Mouse (Mus musculus) midbrain, embryonic 15.5 days (tissue): ENCODE measurements at regions not wholly inside any gene's neighbourhood (a gene's known extent, or its start where the extent isn't known, plus 50 kb on each side); places are given as distances from the start of the nearest gene placed in this dataset.

ENCODE experiments used
- ATAC-seq: fragments of 200-750 bp; cut with Nextera tagmentation; replicated peaks from 2 replicates; pipeline ENCODE4 v1.8.0; 2017; ENCODE audit warnings: moderate TSS enrichment
- H3K27ac ChIP-seq: fragments of 300-500 bp; sonication (generic); 2 replicates; pipeline ENCODE4 v1.5.1; 2015; ENCODE audit warnings: mild to moderate bottlenecking, inconsistent platforms
- H3K27me3 ChIP-seq: fragments of 300-500 bp; sonication (generic); replicated peaks from 2 replicates; pipeline ENCODE4 v1.6.1; 2015; ENCODE audit warnings: inconsistent platforms
- H3K36me3 ChIP-seq: fragments of 300-500 bp; sonication (generic); replicated peaks from 2 replicates; pipeline ENCODE4 v1.6.1; 2015; ENCODE audit warnings: inconsistent platforms
- H3K4me1 ChIP-seq: fragments of 300-500 bp; sonication (generic); 2 replicates; pipeline ENCODE4 v1.6.1; 2015; ENCODE audit warnings: inconsistent platforms
- H3K4me2 ChIP-seq: fragments of 300-500 bp; sonication (generic); 2 replicates; pipeline ENCODE4 v1.6.1; 2015; ENCODE audit warnings: inconsistent platforms, mild to moderate bottlenecking, moderate library complexity
- H3K4me3 ChIP-seq: fragments of 300-500 bp; sonication (generic); 2 replicates; pipeline ENCODE4 v1.5.1; 2015; ENCODE audit warnings: mild to moderate bottlenecking, inconsistent platforms
- H3K9ac ChIP-seq: fragments of 300-500 bp; sonication (generic); 2 replicates; pipeline ENCODE4 v1.6.1; 2015; ENCODE audit warnings: mild to moderate bottlenecking, inconsistent platforms
- H3K9me3 ChIP-seq: fragments of 300-500 bp; sonication (generic); 2 replicates; pipeline ENCODE4 v1.6.1; 2016; ENCODE audit warnings: inconsistent platforms
- WGBS: fragments of 180-500 bp; shearing (Covaris S2); methylation state at CpG from one replicate; pipeline ENCODE4 v1.1.7; 2015; ENCODE audit warnings: mixed read lengths; 5-methylcytosine and 5-hydroxymethylcytosine counted together

GRCm38 (mm10) chr14:76816666-76817065 lies 219.9 kb upstream of the Ccdc122 start:
- no peaks in the 10 kb centered on the region for H3K9me3 ChIP-seq
- H3K4me3 ChIP-seq: no peak overlapping the region
- H3K4me2 ChIP-seq: no peak overlapping the region
- H3K27ac ChIP-seq: no peak overlapping the region
- H3K4me1 ChIP-seq: peaks cover 3% of the 10 kb centered on the region; the same call in 1 of the 2 replicates
- WGBS: 90% methylated on average over 2 of the region's 2 CpGs
- ATAC-seq: no peak
- H3K9ac ChIP-seq: no peak overlapping the region
- H3K36me3 ChIP-seq: no peaks in the 10 kb centered on the region
- H3K27me3 ChIP-seq: no peaks in the 10 kb centered on the region; the same call in 1 of the 2 replicates

- no peak overlapping the region for H3K4me3 ChIP-seq
- no peak for ATAC-seq
- H3K27ac ChIP-seq: no peak overlapping the region
- no peaks in the 10 kb centered on the region for H3K36me3 ChIP-seq
- no peaks in the 10 kb centered on the region; the same call in 1 of the 2 replicates for H3K27me3 ChIP-seq
- H3K4me2 ChIP-seq: no peak overlapping the region
- WGBS: 81% methylated on average over 14 of the region's 14 CpGs
- no peaks in the 10 kb centered on the region for H3K9me3 ChIP-seq
- no peak overlapping the region for H3K9ac ChIP-seq
- peaks cover 3% of the 10 kb centered on the region; the same call in 1 of the 2 replicates for H3K4me1 ChIP-seq
These were observed 224.3 kb upstream of the Ccdc122 start for GRCm38 (mm10) chr14:76812155-76812875.

GRCm38 (mm10) chr14:76810697-76811589 lies 225.6 kb upstream of the Ccdc122 start:
- H3K4me3 ChIP-seq: no peak overlapping the region
- no peaks in the 10 kb centered on the region; the same call in 1 of the 2 replicates for H3K27me3 ChIP-seq
- WGBS: 40% methylated on average over 21 of the region's 21 CpGs
- no peaks in the 10 kb centered on the region; the same call in 1 of the 2 replicates for H3K9me3 ChIP-seq
- H3K27ac ChIP-seq: no peak overlapping the region
- peaks cover 3% of the 10 kb centered on the region; the same call in 1 of the 2 replicates for H3K4me1 ChIP-seq
- no peaks in the 10 kb centered on the region for H3K36me3 ChIP-seq
- H3K4me2 ChIP-seq: no peak overlapping the region
- no peak for ATAC-seq
- no peak overlapping the region for H3K9ac ChIP-seq

GRCm38 (mm10) chr14:76810041-76810440 lies 226.5 kb upstream of the Ccdc122 start:
- WGBS: 83% methylated on average over 3 of the region's 3 CpGs
- H3K4me1 ChIP-seq: peaks cover 3% of the 10 kb centered on the region; the same call in 1 of the 2 replicates
- H3K4me3 ChIP-seq: no peak overlapping the region
- no peaks in the 10 kb centered on the region for H3K36me3 ChIP-seq
- H3K4me2 ChIP-seq: no peak overlapping the region
- no peaks in the 10 kb centered on the region; the same call in 1 of the 2 replicates for H3K9me3 ChIP-seq
- ATAC-seq: no peak
- no peak overlapping the region for H3K27ac ChIP-seq
- H3K9ac ChIP-seq: no peak overlapping the region
- H3K27me3 ChIP-seq: no peaks in the 10 kb centered on the region; the same call in 1 of the 2 replicates

GRCm38 (mm10) chr14:76809411-76809810 lies 227.2 kb upstream of the Ccdc122 start:
- WGBS: 97% methylated on average over 7 of the region's 7 CpGs
- Histone ChIP-seq H3K9ac (no peak overlapping the region), H3K27ac (no peak overlapping the region), H3K9me3 (no peaks in the 10 kb centered on the region; the same call in 1 of the 2 replicates), H3K4me1 (peaks cover 3% of the 10 kb centered on the region; the same call in 1 of the 2 replicates), H3K4me2 (no peak overlapping the region), H3K36me3 (no peaks in the 10 kb centered on the region), H3K4me3 (no peak overlapping the region), H3K27me3 (no peaks in the 10 kb centered on the region; the same call in 1 of the 2 replicates)
- ATAC-seq: no peak

GRCm38 (mm10) chr14:76805151-76805785 lies 231.3 kb upstream of the Ccdc122 start:
- Histone ChIP-seq H3K9ac (no peak overlapping the region), H3K27me3 (no peaks in the 10 kb centered on the region), H3K4me2 (no peak overlapping the region), H3K36me3 (no peaks in the 10 kb centered on the region), H3K4me3 (no peak overlapping the region), H3K9me3 (no peaks in the 10 kb centered on the region; the same call in 1 of the 2 replicates), H3K27ac (no peak overlapping the region), H3K4me1 (peaks cover 1% of the 10 kb centered on the region; the same call in 1 of the 2 replicates)
- ATAC-seq: no peak
- 83% methylated on average over 13 of the region's 13 CpGs for WGBS

- no peak overlapping the region for H3K27ac ChIP-seq
- no peak overlapping the region for H3K9ac ChIP-seq
- H3K4me3 ChIP-seq: no peak overlapping the region
- peaks cover 8% of the 10 kb centered on the region; the same call in 1 of the 2 replicates for H3K4me1 ChIP-seq
- H3K9me3 ChIP-seq: no peaks in the 10 kb centered on the region; the same call in 1 of the 2 replicates
- H3K36me3 ChIP-seq: no peaks in the 10 kb centered on the region
- 80% methylated on average over 6 of the region's 6 CpGs for WGBS
- H3K4me2 ChIP-seq: no peak overlapping the region
- no peak for ATAC-seq
- H3K27me3 ChIP-seq: no peaks in the 10 kb centered on the region
These were observed 232.0 kb upstream of the Ccdc122 start for GRCm38 (mm10) chr14:76804447-76805150.

GRCm38 (mm10) chr14:76800181-76800580 lies 236.4 kb upstream of the Ccdc122 start:
- ATAC-seq: no peak
- WGBS: 40% methylated on average over 4 of the region's 4 CpGs
- Histone ChIP-seq H3K4me1 (peaks cover 17% of the 10 kb centered on the region), H3K27me3 (no peaks in the 10 kb centered on the region), H3K4me2 (no peak overlapping the region), H3K9ac (no peak overlapping the region), H3K9me3 (no peaks in the 10 kb centered on the region), H3K36me3 (no peaks in the 10 kb centered on the region), H3K27ac (no peak overlapping the region), H3K4me3 (no peak overlapping the region)

GRCm38 (mm10) chr14:76799741-76800140 lies 236.8 kb upstream of the Ccdc122 start:
- ATAC-seq: no peak
- 64% methylated on average over 6 of the region's 6 CpGs for WGBS
- H3K9me3 ChIP-seq: no peaks in the 10 kb centered on the region

GRCm38 (mm10) chr14:76798925-76799428 lies 237.6 kb upstream of the Ccdc122 start:
- Histone ChIP-seq H3K27ac (no peak overlapping the region), H3K4me2 (no peak overlapping the region), H3K4me3 (no peak overlapping the region), H3K36me3 (no peaks in the 10 kb centered on the region), H3K4me1 (peaks cover 19% of the 10 kb centered on the region), H3K9ac (no peak overlapping the region), H3K9me3 (no peaks in the 10 kb centered on the region), H3K27me3 (no peaks in the 10 kb centered on the region; the same call in 1 of the 2 replicates)
- ATAC-seq: no peak
- WGBS: 82% methylated on average over 8 of the region's 8 CpGs

More at GRCm38 (mm10) chr14:76799741-76800140, 236.8 kb upstream of the Ccdc122 start:
- H3K36me3 ChIP-seq: no peaks in the 10 kb centered on the region
- no peak overlapping the region for H3K9ac ChIP-seq
- no peak overlapping the region for H3K4me2 ChIP-seq
- no peak overlapping the region for H3K27ac ChIP-seq
- peaks cover 19% of the 10 kb centered on the region for H3K4me1 ChIP-seq
- H3K4me3 ChIP-seq: no peak overlapping the region
- H3K27me3 ChIP-seq: no peaks in the 10 kb centered on the region

- Histone ChIP-seq H3K27ac (no peak overlapping the region), H3K4me3 (no peak overlapping the region), H3K9me3 (no peaks in the 10 kb centered on the region), H3K36me3 (no peaks in the 10 kb centered on the region), H3K27me3 (no peaks in the 10 kb centered on the region; the same call in 1 of the 2 replicates), H3K9ac (no peak overlapping the region), H3K4me1 (peaks cover 19% of the 10 kb centered on the region), H3K4me2 (no peak overlapping the region)
- WGBS: 80% methylated on average over 6 of the region's 6 CpGs
- no peak for ATAC-seq
These were observed 238.1 kb upstream of the Ccdc122 start for GRCm38 (mm10) chr14:76798488-76798887.
